Mouse (Mus musculus): ENCODE results near the gene Hsd11b1. TPM values are rescaled to one million over a fixed set of nuclear protein-coding genes. Genes with fewer than 3 reads are reported as not detected.

Gene Hsd11b1
- total and polyA plus RNA-seq, 3 experiments, result 10.5 to 20.9 (median 15.1) TPM

DNA sequence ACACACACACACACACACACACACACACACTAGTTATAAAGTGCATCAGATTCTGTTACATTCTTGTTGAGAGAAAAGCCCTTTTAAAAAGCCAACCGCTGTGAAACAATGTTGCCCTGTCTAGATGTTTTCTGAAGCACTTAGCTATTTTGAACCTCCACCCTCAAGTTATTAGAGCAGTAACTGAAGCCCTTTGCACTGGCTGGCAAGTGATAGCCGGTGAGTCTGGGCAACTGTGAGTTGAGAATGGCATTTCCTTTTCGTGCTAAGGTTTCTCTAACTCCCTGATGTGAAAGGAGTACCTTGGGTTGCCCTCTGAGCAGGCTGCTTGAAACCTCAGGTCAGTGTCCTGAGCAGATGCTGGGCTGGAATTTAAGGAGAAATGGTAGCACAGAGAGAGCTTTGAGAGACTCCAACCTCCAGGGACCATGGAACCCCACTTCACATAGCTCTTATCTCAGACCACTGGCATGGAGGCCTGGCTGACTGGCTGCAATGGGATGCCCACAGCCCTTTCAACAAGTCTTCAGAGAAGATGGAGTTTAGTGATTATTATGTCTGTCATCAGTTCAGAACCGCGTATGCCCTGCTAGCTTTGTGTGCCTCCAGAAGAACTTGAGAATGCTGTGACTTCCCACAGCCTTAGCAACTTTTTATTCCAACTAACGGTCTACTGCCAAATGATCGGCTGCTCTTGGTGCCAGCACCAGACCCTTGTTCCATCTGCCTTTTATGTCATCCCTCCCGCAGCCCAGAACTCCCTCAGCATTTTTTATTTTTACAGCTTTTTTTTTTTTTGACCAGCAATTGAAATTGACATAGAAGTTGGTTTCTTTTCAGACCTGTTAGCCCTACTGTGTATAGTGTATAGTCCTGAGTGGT, 608 bp downstream of the Hsd11b1 start:
- no peak for TF ChIP-seq EP300 (IDR thresholded peaks at IDR 0.05; ENCODE audit: insufficient read depth, low read depth, low read length)
- TF ChIP-seq CTCF (IDR thresholded peaks at IDR 0.05), result no peak
- TF ChIP-seq POLR2A (IDR thresholded peaks at IDR 0.05; ENCODE audit: insufficient read depth, low read depth, low read length), result no peak
- H3K79me2 ChIP-seq (replicated peaks; ENCODE audit: control insufficient read depth, insufficient read depth, low read length), result no peaks in the 10 kb centered on the region
- H3K9ac ChIP-seq (ENCODE audit: low read depth, low read length), result no peak overlapping the region
- DNase-seq, result no peak
- no peaks in the 10 kb centered on the region for H3K27me3 ChIP-seq (ENCODE audit: control insufficient read depth, insufficient read depth, low read length)
- WGBS, result 67% methylated on average over 8 of the region's 8 CpGs
- H3K4me1 ChIP-seq (ENCODE audit: control insufficient read depth, insufficient read depth, low read length), result peaks cover 14% of the 10 kb centered on the region
- peak overlapping the region; percentile 26 for H3K27ac ChIP-seq
- H3K36me3 ChIP-seq (ENCODE audit: control insufficient read depth, insufficient read depth, low read length), result no peaks in the 10 kb centered on the region; the same call in 1 of the 2 replicates
- no peak overlapping the region for H3K4me3 ChIP-seq
- intact Hi-C loops (cut with DNase I), result no loop called here

DNA sequence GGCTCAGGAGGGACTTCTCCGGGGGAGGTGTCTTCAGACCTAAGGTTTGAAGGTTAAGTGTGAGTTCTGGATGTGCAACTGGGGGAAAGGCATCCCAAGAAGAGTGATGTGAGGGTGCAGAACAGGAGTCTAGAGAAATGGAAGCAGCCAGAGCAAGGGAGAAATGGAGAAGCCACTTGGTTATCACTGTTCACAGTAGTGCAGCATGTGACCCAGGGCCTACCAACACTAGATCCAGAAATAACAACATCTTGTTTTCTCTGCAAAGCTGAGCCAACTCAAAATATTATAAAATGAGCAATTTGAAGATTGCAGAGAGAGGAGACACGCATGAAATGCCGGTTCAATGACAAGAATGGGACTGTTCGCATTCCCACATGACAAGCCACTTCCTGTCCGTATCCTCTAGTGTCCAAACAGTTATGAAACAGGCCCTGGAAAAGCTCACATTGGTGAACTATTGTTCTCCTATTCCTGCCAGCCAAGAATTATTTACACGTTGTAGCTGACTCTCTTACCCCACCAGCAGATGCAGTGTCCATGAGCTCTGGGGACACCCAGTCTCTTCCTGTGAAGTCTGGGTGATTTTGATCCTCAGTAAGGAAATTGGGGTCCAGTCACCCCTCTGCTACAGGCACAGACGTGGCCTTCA, 1.9 kb downstream of the Hsd11b1 start:
- H3K4me3 ChIP-seq, result no peak overlapping the region

DNA sequence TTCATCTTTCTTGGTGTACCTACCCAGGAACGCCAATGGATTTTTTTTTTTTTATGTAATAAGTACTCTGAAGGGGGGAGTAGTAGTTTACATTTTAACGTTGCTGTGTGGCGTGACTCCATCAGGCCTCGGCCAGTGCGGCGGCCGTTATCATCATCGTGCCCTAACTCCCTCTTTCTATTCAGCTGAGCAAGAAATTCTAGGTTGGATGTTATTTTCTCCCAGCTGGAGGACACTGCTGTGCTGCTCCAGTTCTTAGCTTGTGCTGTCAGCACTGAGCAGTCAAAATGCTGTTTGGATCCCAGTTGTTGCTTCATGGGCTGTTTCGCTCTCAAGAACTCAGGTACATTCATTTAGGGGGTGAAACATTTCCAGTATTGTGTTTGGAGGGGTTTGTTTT, 4.3 kb downstream of the Hsd11b1 start:
- Histone ChIP-seq H3K27me3 (ENCODE audit: control insufficient read depth, insufficient read depth, low read length) (no peaks in the 10 kb centered on the region), H3K4me1 (ENCODE audit: control insufficient read depth, insufficient read depth, low read length) (peaks cover 16% of the 10 kb centered on the region), H3K27ac (no peak overlapping the region), H3K4me3 (no peak overlapping the region), H3K36me3 (ENCODE audit: control insufficient read depth, insufficient read depth, low read length) (no peaks in the 10 kb centered on the region; the same call in 1 of the 2 replicates), H3K79me2 (replicated peaks; ENCODE audit: control insufficient read depth, insufficient read depth, low read length) (no peaks in the 10 kb centered on the region; the same call in 1 of the 2 replicates), H3K9ac (ENCODE audit: low read depth, low read length) (no peak overlapping the region)
- 80% methylated on average over 9 of the region's 9 CpGs for WGBS
- no peak for DNase-seq
- intact Hi-C loops (cut with DNase I), result no loop called here
- TF ChIP-seq CTCF (IDR thresholded peaks at IDR 0.05) (no peak), POLR2A (IDR thresholded peaks at IDR 0.05; ENCODE audit: insufficient read depth, low read depth, low read length) (no peak), EP300 (IDR thresholded peaks at IDR 0.05; ENCODE audit: insufficient read depth, low read depth, low read length) (no peak)

More for the DNA sequence above, 1.9 kb downstream of the Hsd11b1 start:
- peak; percentile 51 to 67 for DNase-seq
- Histone ChIP-seq H3K79me2 (replicated peaks; ENCODE audit: control insufficient read depth, insufficient read depth, low read length) (no peaks in the 10 kb centered on the region), H3K36me3 (ENCODE audit: control insufficient read depth, insufficient read depth, low read length) (no peaks in the 10 kb centered on the region; the same call in 1 of the 2 replicates), H3K9ac (ENCODE audit: low read depth, low read length) (no peak overlapping the region), H3K4me1 (ENCODE audit: control insufficient read depth, insufficient read depth, low read length) (peaks cover 14% of the 10 kb centered on the region), H3K27me3 (ENCODE audit: control insufficient read depth, insufficient read depth, low read length) (no peaks in the 10 kb centered on the region), H3K27ac (peak overlapping the region; percentile 77)
- TF ChIP-seq CTCF (IDR thresholded peaks at IDR 0.05), result no peak
- 0 out of 2 replicates have a peak, but pooled peaks have one; percentile 21 for TF ChIP-seq EP300 (IDR thresholded peaks at IDR 0.05; ENCODE audit: insufficient read depth, low read depth, low read length)
- TF ChIP-seq POLR2A (IDR thresholded peaks at IDR 0.05; ENCODE audit: insufficient read depth, low read depth, low read length), result peak; percentile 43; the same call in 1 of the 2 replicates
- intact Hi-C loops (cut with DNase I), result no loop called here
- 28% methylated on average over 7 of the region's 7 CpGs for WGBS

DNA sequence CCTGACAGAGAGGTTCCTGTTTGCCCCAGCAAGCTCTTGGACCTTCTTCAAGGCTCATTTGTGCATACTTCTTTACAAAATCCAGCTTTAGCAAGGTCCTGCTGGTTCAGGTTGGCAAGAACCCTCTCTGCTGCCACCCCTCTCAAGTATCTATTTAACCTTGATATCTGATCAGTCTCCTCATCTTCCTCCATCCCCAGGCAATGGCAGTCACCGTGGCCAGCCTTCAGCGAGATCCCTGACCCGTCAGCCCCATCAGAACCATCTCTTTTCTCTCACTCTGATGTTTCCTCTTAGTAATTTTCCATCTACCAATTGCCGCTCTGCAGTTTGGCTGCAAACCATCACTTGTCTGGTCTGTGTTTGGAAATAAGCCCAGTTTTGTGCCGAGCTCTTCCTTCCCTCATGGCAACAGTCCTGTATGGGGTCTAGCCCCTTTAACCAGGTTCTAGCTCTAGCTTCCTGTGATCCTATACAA, 7.2 kb downstream of the Hsd11b1 start:
- Histone ChIP-seq H3K27ac (peak overlapping the region; percentile 41), H3K9ac (ENCODE audit: low read depth, low read length) (no peak overlapping the region), H3K4me1 (ENCODE audit: control insufficient read depth, insufficient read depth, low read length) (peaks cover 2% of the 10 kb centered on the region), H3K4me3 (no peak overlapping the region), H3K79me2 (replicated peaks; ENCODE audit: control insufficient read depth, insufficient read depth, low read length) (no peaks in the 10 kb centered on the region; the same call in 1 of the 2 replicates), H3K27me3 (ENCODE audit: control insufficient read depth, insufficient read depth, low read length) (no peaks in the 10 kb centered on the region; the same call in 1 of the 2 replicates), H3K36me3 (ENCODE audit: control insufficient read depth, insufficient read depth, low read length) (no peaks in the 10 kb centered on the region; the same call in 1 of the 2 replicates)
- peak; percentile 31 to 38 for DNase-seq
- WGBS, result 20% methylated on average over 5 of the region's 5 CpGs
- intact Hi-C loops (cut with DNase I), result no loop called here
- TF ChIP-seq POLR2A (IDR thresholded peaks at IDR 0.05; ENCODE audit: insufficient read depth, low read depth, low read length) (no peak), EP300 (IDR thresholded peaks at IDR 0.05; ENCODE audit: insufficient read depth, low read depth, low read length) (no peak), CTCF (IDR thresholded peaks at IDR 0.05) (no peak)

DNA sequence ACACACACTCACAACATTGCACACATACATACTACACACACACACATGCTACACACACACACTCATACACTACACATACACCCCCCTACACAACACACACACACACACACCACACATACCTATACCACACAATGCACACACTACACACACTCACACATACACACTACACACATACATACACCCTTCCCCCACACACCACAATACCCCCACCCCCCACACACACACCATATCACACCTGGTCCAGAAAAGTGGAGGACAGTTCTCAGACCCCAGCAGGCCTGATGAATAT, 7.6 kb downstream of the Hsd11b1 start:
- Histone ChIP-seq H3K4me3 (no peak overlapping the region), H3K79me2 (replicated peaks; ENCODE audit: control insufficient read depth, insufficient read depth, low read length) (no peaks in the 10 kb centered on the region; the same call in 1 of the 2 replicates), H3K27me3 (ENCODE audit: control insufficient read depth, insufficient read depth, low read length) (no peaks in the 10 kb centered on the region; the same call in 1 of the 2 replicates), H3K36me3 (ENCODE audit: control insufficient read depth, insufficient read depth, low read length) (no peaks in the 10 kb centered on the region; the same call in 1 of the 2 replicates), H3K9ac (ENCODE audit: low read depth, low read length) (peak overlapping the region; percentile 19), H3K4me1 (ENCODE audit: control insufficient read depth, insufficient read depth, low read length) (peaks cover 4% of the 10 kb centered on the region), H3K27ac (peak overlapping the region; percentile 41)
- intact Hi-C loops (cut with DNase I), result no loop called here
- no peak for DNase-seq
- TF ChIP-seq CTCF (IDR thresholded peaks at IDR 0.05), result no peak

All from heart, adult 2 months (tissue).